Mouse (Mus musculus): Measurements from ENCODE around the gene Alg6. TPM values are rescaled to one million over a fixed set of nuclear protein-coding genes. Genes with fewer than 3 reads are reported as not detected.
A peak's percentile ranks its signal among the peaks of the same experiment; 100 is the strongest.

The Alg6 gene
- 10 to 100 TPM; 12.5 TPM for total RNA-seq (2021)
- long read RNA-seq, experiment 1, partial matches to known transcripts = 1 of 7 reads
- long read RNA-seq, experiment 1, other reads (novel, unspliced or antisense) = 4 of 7 reads
- long read RNA-seq, experiment 2, partial matches to known transcripts = 1 of 6 reads
- long read RNA-seq, experiment 2, other reads (novel, unspliced or antisense) = 4 of 6 reads

DNA sequence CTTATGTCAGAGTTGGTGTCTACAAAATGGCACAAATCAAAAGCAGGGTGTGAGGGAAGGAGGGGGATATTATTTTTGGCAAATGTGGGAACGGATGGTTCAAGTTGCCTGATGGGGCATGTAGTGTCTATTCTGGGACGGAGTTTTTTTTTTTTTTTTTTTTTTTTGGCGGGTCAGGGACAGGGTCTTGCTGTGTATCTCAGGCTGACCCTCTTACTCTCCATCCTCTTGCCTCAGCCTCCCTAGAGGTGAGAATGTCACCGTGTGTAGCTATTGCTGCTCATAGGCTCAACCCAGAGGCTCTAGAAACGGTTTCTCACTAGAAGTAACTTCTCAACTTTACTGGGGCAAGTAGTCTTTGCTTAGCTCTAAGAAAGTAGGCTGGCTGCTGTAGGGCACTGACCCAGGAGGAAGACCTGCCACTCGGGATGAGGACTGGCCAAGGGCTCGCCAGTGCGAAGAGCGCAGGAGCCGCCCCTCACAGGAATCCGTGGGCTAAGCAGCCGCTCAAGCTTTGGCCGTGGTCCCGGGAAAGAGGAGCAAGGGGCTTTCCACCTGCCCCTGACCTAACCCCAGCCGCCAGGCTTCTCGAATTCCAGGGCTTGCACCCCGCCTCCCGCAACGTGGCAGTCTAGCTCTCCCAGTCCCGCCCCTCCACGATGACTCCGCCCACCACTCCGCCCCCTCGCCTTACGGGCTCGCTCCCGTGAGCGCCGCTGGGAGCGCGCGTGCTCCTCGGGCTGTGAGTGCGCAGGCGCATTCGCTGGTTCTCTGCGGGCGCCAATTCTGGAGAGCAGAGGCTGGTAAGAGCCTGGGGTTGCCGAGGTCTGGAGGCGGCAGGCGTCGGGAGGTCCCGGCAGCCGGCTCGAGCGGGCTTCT lies at the start of gene Alg6:
TSS of gene Alg6 (plus strand) at position 761 of the 879 bp plus-strand sequence.
- DNase-seq (ENCODE audit: low spot score in 2 of 2) = peak; percentile 94 to 97
- peak; percentile 48 for TF ChIP-seq CTCF (conservative IDR thresholded peaks at IDR 0.05)
- H3K4me3 ChIP-seq = peak within 1 kb of the TSS; percentile 96
- peak within 1 kb of the TSS; percentile 93 for H3K27ac ChIP-seq

DNA sequence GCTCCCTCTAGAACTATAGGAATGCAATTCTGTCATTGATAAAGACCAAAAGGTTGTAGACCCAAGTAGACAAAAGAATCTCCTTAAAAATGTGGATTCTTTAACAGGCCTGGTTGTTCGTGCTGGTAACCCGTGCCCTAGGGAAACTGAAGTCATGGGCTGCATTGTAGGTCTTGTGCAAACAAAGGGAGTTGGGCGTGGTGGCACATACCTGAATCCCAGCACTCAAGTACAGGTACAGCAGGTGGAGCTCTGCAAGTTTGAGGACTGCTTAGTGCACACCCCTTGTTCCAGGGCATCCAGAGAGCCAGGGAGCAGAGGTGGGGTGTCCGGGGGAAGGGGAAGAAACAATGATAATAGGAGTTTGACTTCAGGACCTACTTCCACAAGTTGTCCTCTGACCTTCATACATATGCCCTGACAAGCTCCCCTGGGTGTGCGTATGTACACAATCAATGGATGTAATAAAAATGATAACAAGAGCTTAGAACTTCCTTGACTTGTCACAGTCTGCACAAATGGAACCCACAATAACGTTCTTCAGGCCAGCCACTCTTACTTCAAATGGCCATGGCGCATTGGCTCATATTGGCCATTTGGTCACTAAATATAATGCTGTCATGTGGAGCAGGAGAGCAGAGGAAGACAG lies 45.1 kb upstream of the Alg6 start:
- no peak overlapping the region for H3K4me3 ChIP-seq
- DNase-seq (ENCODE audit: low spot score in 2 of 2) = no peak
- no peak for TF ChIP-seq CTCF (conservative IDR thresholded peaks at IDR 0.05)
- H3K27ac ChIP-seq = no peak overlapping the region

DNA sequence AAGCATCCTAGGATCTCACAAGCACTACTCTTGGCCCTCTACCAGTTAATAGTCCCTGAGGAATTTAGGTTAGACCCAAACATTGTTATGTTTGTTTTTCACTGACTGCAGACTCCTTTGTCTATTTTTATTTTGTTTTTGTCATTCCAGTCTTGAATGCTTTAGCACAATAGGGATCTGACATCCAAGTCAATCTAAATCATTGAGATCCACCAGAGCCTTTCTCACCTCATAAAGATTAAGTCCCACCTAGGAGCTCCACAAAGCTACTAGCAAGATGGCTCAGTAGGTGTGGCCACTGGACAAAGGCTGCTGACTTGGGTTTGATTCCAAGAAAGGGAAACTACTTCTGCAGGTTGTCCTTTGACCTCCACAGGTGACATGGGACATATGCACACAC lies 40.3 kb upstream of the Alg6 start:
- no peak overlapping the region for H3K27ac ChIP-seq
- H3K4me3 ChIP-seq = no peak overlapping the region
- DNase-seq (ENCODE audit: low spot score in 2 of 2) = no peak
- TF ChIP-seq CTCF (conservative IDR thresholded peaks at IDR 0.05) = no peak

DNA sequence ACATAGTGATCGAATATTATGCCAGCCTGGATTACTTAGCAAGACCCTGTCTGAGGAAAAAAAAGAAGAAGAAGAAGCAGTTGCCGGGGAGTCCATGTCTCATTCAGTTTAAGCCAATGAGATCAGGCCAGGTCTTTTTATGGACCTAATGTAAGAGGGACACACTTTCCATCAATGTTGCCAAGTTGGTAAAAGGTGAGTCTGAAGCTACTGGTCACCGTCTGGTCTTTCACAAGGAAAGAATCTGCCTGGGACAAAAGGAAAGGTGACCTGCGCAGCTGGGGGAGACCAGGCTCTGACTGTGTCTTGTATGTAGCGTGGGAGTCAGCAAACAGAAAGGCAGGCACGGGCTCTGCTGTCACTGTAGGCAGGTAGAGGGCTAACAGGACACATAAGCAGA lies 31.5 kb upstream of the Alg6 start:
- Histone ChIP-seq H3K4me3 (no peak overlapping the region), H3K27ac (no peak overlapping the region)
- no peak for DNase-seq (ENCODE audit: low spot score in 2 of 2)
- no peak for TF ChIP-seq CTCF (conservative IDR thresholded peaks at IDR 0.05)

DNA sequence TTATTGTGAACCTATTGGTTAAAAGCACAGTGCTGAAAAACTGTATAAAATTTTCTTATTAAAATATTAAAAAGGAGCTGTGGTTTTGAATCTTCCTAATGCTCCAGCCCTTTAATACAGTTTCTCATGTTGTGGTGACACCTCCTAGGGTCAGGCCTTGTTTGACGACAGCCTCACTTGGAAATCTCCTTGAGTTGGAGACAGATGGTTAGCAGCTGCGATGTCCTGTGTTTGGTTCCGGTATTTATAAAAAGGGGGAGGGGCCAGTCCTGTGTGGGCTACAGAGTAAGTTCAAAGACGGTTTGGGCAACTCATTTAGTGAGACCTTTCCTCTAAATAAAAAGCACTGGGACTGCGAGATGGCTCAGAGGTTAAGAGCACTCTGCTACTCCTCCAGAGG lies 29.2 kb upstream of the Alg6 start:
- no peak for TF ChIP-seq CTCF (conservative IDR thresholded peaks at IDR 0.05)
- H3K4me3 ChIP-seq = no peak overlapping the region
- no peak for DNase-seq (ENCODE audit: low spot score in 2 of 2)
- H3K27ac ChIP-seq = no peak overlapping the region

DNA sequence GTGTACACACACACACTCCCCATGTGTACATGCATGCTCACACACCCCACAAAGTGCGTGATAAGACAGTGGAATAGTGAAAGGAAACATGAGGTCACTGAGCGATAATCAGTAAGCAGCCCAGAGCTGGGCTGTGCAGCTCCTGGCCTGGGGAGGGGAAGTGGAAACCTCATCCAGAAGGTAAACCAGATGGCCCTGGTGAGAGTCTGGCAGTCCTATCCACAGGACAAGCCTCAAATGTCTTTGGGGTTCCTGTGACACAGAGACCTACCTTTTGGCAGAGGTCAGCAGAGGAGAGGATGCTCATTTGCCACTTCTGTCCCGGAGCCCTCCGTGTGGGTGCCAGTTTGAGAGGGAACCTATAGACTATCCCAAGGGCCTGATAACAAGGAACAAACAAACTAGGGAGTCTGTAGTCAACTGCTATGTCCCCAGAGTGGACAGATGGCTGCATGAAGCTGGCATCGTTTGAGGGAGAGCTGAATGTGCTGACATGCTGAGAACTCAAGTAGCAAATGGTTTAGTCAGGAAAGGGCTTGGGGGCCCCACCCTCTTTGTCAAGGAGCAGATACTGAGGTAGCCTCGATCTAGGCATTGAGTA lies 2.8 kb upstream of the Alg6 start:
- Histone ChIP-seq H3K27ac (no peak overlapping the region), H3K4me3 (no peak overlapping the region)

DNA sequence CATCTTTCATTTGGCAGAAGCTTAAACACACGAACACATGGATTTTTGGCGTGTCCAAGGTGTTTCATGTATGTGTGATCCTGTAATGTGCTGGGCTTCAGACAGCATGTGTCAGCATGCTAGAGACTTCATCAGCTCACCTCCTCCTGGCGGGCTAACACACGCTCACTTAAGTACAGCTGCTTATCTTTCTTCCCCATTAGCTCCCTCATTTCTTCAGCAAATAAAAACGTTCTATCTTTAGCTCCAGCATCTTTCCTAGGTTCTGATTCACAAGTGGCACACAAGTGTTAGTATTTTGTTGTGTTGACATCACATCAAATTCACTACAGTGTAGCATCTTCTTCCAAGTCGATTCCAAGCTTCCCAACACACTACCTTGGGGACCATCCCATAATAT lies 1.5 kb upstream of the Alg6 start:
- DNase-seq (ENCODE audit: low spot score in 2 of 2) = no peak

More for the DNA sequence above, 2.8 kb upstream of the Alg6 start:
- no peak for TF ChIP-seq CTCF (conservative IDR thresholded peaks at IDR 0.05)
- no peak for DNase-seq (ENCODE audit: low spot score in 2 of 2)

DNA sequence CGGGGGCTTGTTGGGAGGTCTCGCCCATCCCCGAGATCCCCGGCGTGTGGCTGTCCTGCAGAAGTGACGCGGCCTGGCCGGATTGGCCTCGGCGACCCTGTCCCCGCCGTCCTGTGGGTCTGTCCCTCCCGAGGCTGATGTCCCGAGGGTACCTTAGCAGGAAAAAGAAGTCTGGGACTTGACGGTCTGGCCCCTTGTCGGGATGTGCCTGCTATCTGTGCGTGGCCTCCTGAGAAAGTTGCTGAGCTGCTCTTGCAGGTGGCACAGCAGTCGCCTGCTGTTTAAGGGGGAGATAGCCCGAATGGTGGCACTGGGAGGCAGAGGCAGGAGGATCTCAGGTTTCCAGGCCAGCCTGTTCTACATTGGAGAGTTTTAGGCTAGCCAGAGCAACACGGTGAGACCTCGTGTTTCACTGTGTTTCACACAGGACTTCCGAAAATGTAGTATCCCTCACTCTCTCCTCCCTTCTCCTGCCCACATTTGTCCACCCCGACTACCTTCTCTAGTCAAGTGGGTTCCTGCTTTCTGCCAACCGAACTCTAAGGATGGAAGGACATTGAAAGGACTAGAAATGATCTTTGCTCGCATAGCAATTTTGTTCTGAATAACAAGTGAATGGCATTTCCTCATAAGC lies 436 bp downstream of the Alg6 start:
- no peak for DNase-seq (ENCODE audit: low spot score in 2 of 2)
- H3K4me3 ChIP-seq = peak overlapping the region; percentile 96
- peak overlapping the region; percentile 93 for H3K27ac ChIP-seq
- no peak for TF ChIP-seq CTCF (conservative IDR thresholded peaks at IDR 0.05)

More for the DNA sequence above, 1.5 kb upstream of the Alg6 start:
- no peak overlapping the region for H3K4me3 ChIP-seq
- H3K27ac ChIP-seq = no peak overlapping the region
- TF ChIP-seq CTCF (conservative IDR thresholded peaks at IDR 0.05) = no peak

DNA sequence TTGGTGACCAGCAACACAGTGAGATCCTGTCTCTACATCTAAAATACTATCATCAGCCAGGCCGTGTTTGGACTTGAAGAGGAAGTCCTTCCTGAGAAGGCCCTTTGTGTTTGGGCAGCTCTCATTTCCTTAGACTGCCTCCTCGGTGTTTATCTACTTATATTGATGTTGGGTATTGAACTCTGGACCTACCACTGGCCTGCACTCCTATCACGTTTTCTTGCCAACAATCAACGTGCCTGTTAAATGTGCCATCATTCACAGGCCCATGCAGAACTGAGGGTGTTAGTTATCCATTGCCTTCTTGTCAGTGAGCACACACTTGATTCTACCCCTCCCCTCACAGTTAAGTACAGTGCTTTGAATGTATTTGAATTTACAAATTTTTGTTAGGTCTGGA lies 2.4 kb downstream of the Alg6 start:
- Histone ChIP-seq H3K4me3 (no peak overlapping the region), H3K27ac (no peak overlapping the region)
- no peak for TF ChIP-seq CTCF (conservative IDR thresholded peaks at IDR 0.05)
- DNase-seq (ENCODE audit: low spot score in 2 of 2) = no peak

DNA sequence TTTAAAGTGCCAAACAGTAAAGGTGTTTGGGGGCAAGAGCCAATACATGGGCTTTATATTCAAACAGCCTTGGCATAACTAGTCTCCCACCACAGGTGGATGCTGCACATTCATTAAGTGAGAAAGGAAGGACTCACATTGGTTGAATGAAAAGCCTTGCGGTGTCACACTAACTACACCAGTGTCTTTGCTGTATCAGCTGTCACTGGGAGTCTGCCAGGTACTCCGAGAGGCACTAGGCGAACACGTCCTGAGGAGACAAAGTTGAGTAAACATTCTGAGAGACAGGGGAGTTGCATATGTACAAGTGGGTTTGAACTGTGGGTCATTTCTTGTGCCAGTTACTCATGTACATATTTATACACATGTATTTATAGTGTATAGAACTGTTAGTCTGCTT lies 8.9 kb downstream of the Alg6 start:
- Histone ChIP-seq H3K27ac (no peak overlapping the region), H3K4me3 (no peak overlapping the region)
- no peak for TF ChIP-seq CTCF (conservative IDR thresholded peaks at IDR 0.05)
- DNase-seq (ENCODE audit: low spot score in 2 of 2) = no peak

DNA sequence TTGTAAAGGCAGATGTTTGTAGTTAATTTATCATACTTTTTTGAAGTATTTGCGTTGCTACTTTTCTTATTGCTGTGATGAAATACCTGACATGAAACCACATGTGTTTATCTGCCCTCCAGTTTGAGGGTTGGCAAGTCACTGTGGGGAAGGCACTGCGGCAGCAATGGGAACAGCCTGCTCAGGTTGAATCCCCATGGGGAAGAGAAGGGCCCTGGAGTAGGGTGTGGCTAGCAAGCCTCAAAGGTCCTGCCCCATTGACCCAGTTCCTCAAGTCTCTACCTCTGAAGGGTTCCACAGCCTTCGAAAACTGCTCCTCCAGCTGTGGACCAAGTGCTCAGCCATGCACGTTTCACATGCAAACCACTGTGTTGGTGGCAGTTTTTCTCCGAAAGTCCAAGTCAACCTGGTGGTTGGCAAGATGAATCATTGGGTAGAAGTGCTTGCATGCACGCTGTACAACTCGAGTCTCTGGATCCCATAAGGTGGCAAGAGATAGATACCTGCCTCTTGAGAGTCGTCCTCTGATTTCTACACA lies 10.5 kb downstream of the Alg6 start:
- no peak for TF ChIP-seq CTCF (conservative IDR thresholded peaks at IDR 0.05)
- Histone ChIP-seq H3K4me3 (no peak overlapping the region), H3K27ac (no peak overlapping the region)
- DNase-seq (ENCODE audit: low spot score in 2 of 2) = no peak

DNA sequence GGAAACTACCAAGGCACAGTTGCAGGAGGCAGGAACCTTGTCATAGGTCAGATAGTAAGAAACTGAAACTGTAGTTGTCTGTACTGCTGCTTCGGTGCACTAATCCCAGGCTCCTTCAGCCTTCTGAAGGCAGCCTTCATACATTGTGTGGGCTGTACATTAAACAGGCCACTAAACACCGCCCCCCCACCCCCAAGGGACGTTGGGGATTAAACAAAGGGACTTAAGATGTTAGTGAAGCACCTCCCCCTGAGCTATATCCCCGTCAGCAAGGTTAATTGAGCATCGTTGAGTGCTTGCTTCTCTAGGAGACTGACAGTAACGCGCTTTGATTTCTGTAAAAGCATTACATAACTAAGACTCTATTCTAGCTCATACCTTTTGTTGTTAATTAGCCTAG lies 24.4 kb downstream of the Alg6 start:
- no peak overlapping the region for H3K4me3 ChIP-seq
- H3K27ac ChIP-seq = no peak overlapping the region
- DNase-seq (ENCODE audit: low spot score in 2 of 2) = no peak
- no peak for TF ChIP-seq CTCF (conservative IDR thresholded peaks at IDR 0.05)

Measured in layer of hippocampus, adult 2 months (tissue).